Mouse (Mus musculus) midbrain, embryonic 13.5 days (tissue): ENCODE data around the gene Tectb. TPM values are rescaled to one million over a fixed set of nuclear protein-coding genes. Genes with fewer than 3 reads are reported as not detected.

ENCODE experiments used
- ATAC-seq: fragments of 200-750 bp; cut with Nextera tagmentation; 2 replicates; pipeline ENCODE4 v1.8.0; 2017; ENCODE audit warnings: mild to moderate bottlenecking, moderate TSS enrichment, moderate library complexity
- H3K27ac ChIP-seq: fragments of 300-500 bp; sonication (generic); 2 replicates; pipeline ENCODE4 v1.5.1; 2015; ENCODE audit warnings: inconsistent platforms, mild to moderate bottlenecking, moderate library complexity
- H3K27me3 ChIP-seq: fragments of 300-500 bp; sonication (generic); 2 replicates; pipeline ENCODE4 v1.6.1; 2015; ENCODE audit warnings: mild to moderate bottlenecking, inconsistent platforms
- H3K36me3 ChIP-seq: fragments of 300-500 bp; sonication (generic); 2 replicates; pipeline ENCODE4 v1.6.1; 2015; ENCODE audit warnings: mild to moderate bottlenecking, inconsistent platforms
- H3K4me1 ChIP-seq: fragments of 300-500 bp; sonication (generic); replicated peaks from 2 replicates; pipeline ENCODE4 v1.6.1; 2015; ENCODE audit warnings: inconsistent platforms
- H3K4me2 ChIP-seq: fragments of 300-500 bp; sonication (generic); replicated peaks from 2 replicates; pipeline ENCODE4 v1.6.1; 2015; ENCODE audit warnings: moderate library complexity, mild to moderate bottlenecking, inconsistent platforms
- H3K4me3 ChIP-seq: fragments of 300-500 bp; sonication (generic); replicated peaks from 2 replicates; pipeline ENCODE4 v1.5.1; 2015; ENCODE audit warnings: mild to moderate bottlenecking, inconsistent platforms
- H3K9ac ChIP-seq: fragments of 300-500 bp; sonication (generic); replicated peaks from 2 replicates; pipeline ENCODE4 v1.6.1; 2015; ENCODE audit warnings: mild to moderate bottlenecking, inconsistent platforms
- H3K9me3 ChIP-seq: fragments of 300-500 bp; sonication (generic); 2 replicates; pipeline ENCODE4 v1.6.1; 2016; ENCODE audit warnings: mild to moderate bottlenecking, inconsistent platforms
- WGBS: fragments of 180-500 bp; shearing (Covaris S2); methylation state at CpG from one replicate; pipeline ENCODE4 v1.1.7; 2015; 5-methylcytosine and 5-hydroxymethylcytosine counted together
- microRNA-seq: library from miRNA; unstranded; fragments of <30 nt; microRNA quantifications from one replicate; pipeline ENCODE4, GENCODE M21; 2016
- polyA plus RNA-seq: library from polyadenylated mRNA; unstranded; fragments of >200 nt; fragmentation: Nextera tagmentation; extraction: Ambion mirVana; gene quantifications from 2 replicates; pipeline ENCODE4 v1.2.1, GENCODE M21; 2015

The Tectb gene
- polyA plus RNA-seq, 1 experiment from 2014 or later = 0.83 TPM

DNA sequence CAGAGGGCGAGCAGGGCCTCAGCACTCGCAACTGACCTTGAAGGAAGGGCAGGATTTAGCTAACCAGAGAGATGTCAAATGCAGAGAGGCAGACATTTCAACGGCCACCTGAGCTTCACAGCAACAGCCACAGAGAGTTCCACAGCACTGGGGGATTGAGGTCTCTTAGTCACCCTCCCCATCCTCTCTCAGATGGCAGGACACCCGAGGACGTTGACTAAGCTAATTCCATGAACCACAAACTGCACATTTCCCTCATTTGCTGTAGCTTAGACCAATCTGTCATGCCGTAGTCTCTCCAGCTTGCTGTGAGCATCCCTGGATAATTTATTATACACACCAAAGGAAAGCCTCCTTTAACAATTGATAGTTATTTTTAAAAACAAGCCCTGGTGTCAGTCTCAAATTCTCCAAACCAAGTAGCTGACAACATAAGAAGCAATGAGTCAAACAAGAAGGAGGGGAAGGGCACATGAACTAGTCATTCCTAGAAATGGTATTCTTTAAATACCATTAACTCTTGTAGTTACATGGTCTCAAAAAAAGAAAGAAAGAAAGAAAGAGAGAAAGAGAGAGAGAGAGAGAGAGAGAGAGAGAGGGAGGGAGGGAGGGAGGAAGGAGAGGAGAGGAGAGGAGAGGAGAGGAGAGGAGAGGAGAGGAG, 59.4 kb downstream of the Tectb start:
- Histone ChIP-seq H3K4me1 (no peaks in the 10 kb centered on the region), H3K9me3 (no peaks in the 10 kb centered on the region), H3K9ac (no peak overlapping the region), H3K4me2 (no peak overlapping the region), H3K36me3 (no peaks in the 10 kb centered on the region), H3K4me3 (no peak overlapping the region), H3K27me3 (no peaks in the 10 kb centered on the region), H3K27ac (no peak overlapping the region)
- 85% methylated on average over 6 of the region's 6 CpGs for WGBS
- no peak for ATAC-seq

GRCm38 (mm10) chr19:55241186-55241645, 60.7 kb downstream of the Tectb start, which contains the start of gene Gucy2g:
Gucy2g (minus strand) TSS chr19:55241236.
- Histone ChIP-seq H3K36me3 (no peaks in the 10 kb centered on the region), H3K27me3 (no peaks in the 10 kb centered on the region), H3K4me2 (no peak within 1 kb of the TSS), H3K9ac (no peak within 1 kb of the TSS), H3K4me3 (no peak within 1 kb of the TSS), H3K27ac (no peak within 1 kb of the TSS), H3K9me3 (no peaks in the 10 kb centered on the region), H3K4me1 (no peaks in the 10 kb centered on the region)
- 81% methylated on average over 6 of the region's 6 CpGs for WGBS
- ATAC-seq = no peak

DNA sequence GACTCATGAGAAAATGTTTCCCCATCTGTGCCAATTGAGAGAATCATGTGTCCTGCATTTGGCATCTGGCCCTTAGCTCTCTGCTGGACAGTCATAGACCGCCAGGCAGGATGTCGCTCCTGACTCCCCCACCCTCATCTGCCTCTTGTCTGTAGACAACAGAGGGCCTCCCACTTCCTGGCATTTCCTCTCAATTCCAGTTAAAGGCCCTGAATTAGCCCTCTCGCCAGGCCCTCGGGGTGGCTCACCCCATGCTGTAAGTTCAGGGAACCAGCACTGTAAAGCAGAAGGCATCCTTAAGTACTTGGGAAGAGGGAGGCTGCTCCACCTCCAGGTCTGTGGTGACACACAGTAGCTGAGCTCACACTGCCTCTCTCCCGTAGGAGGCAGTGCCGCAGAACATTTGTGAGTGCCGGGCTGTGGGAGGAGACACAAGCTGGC, 64.3 kb downstream of the Tectb start:
- Histone ChIP-seq H3K9ac (no peak overlapping the region), H3K4me1 (no peaks in the 10 kb centered on the region), H3K4me2 (no peak overlapping the region), H3K36me3 (no peaks in the 10 kb centered on the region), H3K4me3 (no peak overlapping the region), H3K27me3 (no peaks in the 10 kb centered on the region), H3K27ac (no peak overlapping the region), H3K9me3 (no peaks in the 10 kb centered on the region)
- WGBS = 34% methylated on average over 7 of the region's 7 CpGs
- no peak for ATAC-seq

Small RNAs within 50 kb of the gene (microRNA-seq; reads per million reads assigned to microRNA genes)
- gene Mir6715 = 2.9 reads per million, percentile 9 among the genes with 10 or more reads in this experiment

Other genes with a start within 250 kb of the Tectb start
- gene Gpam, start 53.5 kb upstream of the Tectb start, polyA plus RNA-seq = 21.7 and 21.8 TPM in 2 replicates
- gene Gucy2g, start 60.5 kb downstream of the Tectb start, polyA plus RNA-seq = 0.07 TPM in 1 of 2 replicates, not detected in the other
- 9.9 TPM in 2 replicates for gene Acsl5, start 71.2 kb downstream of the Tectb start, polyA plus RNA-seq
- gene Zdhhc6, start 135.3 kb downstream of the Tectb start, polyA plus RNA-seq = 74.3 and 76.0 TPM in 2 replicates
- 31.4 and 32.8 TPM in 2 replicates for gene Vti1a, start 135.6 kb downstream of the Tectb start, polyA plus RNA-seq